Mouse (Mus musculus): ENCODE data around the gene Vav1.

- TF ChIP-seq CTCF (IDR thresholded peaks at IDR 0.05; ENCODE audit: insufficient read depth, low read length) = no peak
- TF ChIP-seq POLR2A (IDR thresholded peaks at IDR 0.05; ENCODE audit: borderline replicate concordance, extremely low read depth, low read depth, low read length) = no peak
Observed at GRCm38 (mm10) chr17:57279591-57280224, 808 bp downstream of the Vav1 start.
